Mouse (Mus musculus) thymus, postnatal 14 days (tissue): ENCODE results near the gene Sema6d.

Source experiments
- DNase-seq: peaks from one replicate; pipeline ENCODE4 v3.0.0; 2021

The Sema6d gene

DNA sequence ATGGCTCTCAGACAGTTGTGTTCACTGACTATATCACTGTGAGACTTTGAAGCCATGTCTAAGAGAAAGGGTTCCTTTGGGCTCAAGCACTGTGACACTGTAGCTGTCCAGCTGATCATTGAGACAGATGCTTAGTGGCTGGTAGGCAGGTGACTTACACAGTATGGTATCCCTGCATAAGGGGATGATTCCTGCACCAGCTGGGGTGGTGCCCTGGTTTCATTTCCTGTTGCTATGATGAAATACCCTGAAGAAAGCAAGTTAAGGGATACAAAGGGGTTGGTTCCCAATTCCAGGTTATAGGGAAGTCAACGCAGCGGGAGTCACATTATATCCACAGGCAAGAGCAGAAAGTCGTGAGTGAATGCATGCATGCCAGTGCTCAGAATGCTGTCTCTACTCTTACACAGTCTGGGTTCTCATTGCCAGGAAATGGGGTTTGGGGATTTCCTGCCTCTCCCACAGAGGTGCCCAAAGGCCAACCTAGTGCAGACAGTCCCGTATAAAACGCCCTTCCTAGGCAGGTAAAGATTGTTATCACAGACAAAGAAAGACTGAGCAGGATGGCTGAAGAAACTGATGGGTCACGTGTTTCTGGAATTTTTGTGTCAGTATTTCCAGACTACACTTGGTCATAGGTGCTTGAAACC lies 532.3 kb downstream of the Sema6d start:
- DNase-seq: no peak

DNA sequence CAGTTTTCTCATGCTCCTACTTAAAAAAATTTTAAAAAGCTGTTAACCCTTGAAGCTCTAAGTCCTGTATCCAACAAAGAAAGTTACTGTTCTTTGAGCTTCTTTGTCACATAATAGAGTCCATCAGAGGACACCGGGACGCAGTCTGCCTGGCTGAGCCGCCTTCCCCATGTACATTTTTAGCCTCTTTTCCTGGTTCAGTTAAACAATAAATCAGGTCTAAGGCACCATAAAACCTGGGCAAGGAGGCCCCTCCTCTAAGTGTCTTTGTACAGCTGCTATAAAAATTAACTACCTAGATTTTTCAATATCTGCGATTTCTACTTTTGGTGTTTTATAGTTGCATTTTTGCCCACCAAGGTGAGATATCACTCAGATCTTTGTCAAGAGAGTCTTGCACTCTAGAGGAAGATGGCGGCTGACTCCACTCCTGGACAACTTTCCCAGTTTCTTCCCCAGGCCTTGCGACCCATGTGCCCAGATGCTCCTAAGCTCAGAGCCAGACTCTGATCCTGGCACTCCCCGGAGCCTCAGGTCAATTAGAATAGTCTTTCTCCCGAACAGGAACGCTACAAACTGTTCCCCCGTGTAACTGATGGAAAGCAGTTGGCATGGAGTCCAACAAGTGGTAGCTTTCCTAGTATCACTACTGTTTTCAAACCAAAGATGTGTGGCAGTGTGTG lies 534.6 kb downstream of the Sema6d start:
- no peak for DNase-seq

DNA sequence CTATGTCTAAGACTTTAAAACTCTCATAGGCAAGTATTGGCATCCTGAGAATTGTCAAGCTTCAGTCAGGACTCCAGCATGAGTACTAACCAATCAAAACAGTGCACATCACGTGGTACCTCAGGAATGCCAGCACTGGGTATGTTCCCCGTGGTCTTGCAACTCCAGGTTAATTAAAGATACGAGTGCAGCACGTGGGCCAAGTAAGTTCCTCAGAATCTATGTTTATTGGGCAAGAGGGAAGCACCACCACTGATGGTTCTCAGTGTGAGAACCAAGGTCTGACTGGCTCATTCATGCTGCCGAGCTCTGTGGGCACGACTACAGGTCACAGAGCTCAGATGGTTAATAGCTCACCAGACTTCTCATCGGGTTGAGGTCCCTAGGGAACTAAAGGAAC lies 536.7 kb downstream of the Sema6d start:
- no peak for DNase-seq

DNA sequence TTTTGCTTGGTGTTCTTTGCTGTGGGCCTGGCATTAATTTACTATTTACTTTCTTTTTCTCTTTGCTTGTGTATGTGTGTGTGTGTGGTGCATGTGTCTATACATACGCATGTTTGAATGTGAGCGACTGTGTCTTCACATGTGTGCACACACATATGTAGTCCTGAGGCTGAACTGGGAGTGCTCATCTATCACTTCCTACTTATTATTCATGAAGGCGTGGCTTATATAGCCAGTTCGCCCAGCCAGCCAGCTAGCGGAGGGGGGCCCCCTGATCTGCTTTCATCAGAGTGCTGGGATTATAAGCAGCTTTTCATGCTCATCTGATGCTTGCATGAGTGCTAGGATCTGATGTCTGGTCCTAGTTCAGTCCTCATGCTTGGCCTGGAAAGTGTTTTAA lies 537.9 kb downstream of the Sema6d start:
- no peak for DNase-seq

DNA sequence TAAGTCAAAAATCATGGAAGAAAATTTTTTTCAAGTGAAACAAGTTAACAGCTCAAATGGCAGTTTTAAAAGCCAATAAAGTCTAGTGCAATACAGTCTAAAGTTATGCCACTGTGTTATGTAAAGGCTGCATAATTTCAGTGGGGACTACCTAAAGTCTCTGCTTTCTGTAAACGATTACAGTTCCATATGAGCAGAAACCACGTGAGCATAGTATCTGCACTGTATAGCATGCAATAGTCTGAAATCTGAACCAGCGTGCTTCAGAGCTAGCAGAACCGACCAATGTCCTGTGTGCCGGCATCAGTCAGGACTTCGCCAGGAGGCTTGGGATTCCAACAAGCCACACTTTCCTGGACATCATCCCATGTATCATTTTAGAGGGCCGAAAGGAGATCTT lies 538.9 kb downstream of the Sema6d start:
- no peak for DNase-seq

DNA sequence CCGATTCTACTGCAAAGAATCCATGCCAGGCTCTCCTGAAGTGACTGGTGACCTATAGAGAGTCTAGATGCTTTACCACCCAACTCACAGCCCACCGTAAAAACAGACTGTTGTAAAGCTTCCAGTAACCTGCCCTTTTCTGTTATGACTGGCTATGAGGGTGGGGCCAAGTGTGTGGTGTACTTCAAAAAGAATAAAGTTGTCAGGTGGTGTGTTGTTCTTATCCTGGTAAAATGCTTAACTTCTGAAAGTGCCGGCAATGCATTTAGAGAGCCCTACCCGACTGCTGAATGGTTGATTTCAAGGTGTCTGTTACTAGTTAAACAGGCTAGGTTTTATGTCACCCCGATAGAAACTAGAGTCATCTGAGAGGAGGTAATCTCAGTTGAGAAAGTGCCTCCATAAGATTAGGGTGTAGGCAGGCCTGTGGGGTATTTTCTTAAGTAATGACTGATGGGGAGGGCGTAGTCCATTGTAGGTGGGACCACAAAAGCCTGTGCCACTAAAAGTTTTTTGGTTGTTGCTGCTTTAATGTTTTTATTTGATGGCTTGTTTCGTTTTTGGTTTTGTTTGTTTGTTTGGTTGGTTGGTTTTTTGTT lies 544.7 kb downstream of the Sema6d start:
- no peak for DNase-seq

DNA sequence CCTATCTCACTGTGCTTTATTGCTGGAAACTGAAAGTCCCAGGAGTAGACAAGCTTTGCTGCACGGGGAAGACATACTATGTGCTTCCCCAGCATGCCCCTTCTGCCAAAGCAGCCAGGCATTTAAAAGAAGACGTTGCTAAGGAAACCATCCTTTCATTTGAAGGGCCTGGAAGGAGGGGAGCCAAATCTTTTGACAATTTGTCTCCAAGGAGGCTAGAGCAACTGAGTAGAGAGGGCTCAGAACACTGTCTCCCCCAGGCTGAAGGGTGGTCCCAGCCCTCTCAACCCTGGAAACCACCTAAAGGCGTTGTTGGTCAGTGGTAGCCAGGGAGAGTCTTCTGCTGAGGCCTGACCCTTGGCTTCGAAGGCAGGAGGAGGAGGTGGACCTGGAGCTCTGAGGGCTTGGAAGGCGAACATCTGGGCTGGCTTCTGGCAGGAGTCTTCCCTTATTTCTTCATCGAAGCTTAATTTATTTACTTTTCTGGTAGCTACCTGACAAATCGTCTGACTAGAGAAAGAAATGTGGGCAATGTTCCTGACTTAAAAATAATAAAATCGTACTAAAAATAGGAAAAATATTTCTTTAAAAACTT lies 545.6 kb downstream of the Sema6d start:
- DNase-seq: no peak

DNA sequence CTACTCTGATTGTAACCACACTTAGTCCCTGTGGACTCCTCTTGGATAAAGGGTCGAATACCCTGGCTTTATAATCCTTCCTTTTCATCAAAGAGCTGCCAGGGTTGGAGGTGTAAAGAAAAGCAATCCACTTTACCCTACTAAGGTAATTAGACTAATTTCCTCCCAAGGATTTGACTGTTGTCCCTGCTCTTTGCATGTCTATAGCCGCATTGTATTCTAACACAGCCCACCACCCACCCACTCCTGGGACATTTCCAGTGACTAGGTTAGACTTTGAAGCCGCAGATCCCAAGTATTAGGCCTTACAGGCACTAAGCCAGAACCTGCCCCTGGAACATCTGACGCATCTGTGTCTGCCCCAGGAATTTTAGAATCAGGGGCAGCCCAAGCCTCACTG lies 547.3 kb downstream of the Sema6d start:
- no peak for DNase-seq

DNA sequence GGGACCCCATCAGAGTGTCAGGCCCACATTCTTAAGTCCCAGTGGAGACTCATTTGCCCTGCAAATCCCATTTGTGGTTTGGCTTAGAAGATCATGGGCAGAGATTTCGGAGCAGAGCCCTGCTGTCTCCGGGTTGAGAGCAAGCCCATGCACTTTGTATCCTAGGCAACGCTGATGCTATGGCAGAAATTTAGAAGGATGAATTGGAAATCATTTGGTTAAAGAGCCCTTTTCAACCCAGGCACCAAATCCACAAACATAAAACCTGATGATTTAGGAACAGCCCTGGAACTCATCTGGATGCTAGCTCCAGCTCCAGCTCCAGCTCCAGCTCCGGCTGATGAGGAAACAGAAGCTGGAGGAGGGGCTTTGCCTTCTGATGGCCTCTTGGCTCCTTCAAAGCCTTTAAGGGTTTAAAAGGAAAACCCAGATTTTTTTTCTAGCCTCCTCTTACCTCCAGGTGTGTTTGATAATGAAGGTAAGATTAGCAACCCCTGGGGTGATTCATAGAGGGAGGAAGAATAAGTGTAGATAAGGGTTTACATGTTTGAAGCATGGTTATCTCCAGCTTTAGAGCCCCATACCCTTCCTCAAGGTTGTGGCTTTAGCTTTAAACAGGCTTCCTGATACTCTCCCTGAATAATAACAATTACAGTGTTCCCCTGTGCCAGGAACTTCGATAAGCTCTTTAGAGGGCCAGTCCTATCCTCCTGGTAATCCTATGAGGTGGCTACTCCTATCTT lies 549.6 kb downstream of the Sema6d start:
- no peak for DNase-seq

DNA sequence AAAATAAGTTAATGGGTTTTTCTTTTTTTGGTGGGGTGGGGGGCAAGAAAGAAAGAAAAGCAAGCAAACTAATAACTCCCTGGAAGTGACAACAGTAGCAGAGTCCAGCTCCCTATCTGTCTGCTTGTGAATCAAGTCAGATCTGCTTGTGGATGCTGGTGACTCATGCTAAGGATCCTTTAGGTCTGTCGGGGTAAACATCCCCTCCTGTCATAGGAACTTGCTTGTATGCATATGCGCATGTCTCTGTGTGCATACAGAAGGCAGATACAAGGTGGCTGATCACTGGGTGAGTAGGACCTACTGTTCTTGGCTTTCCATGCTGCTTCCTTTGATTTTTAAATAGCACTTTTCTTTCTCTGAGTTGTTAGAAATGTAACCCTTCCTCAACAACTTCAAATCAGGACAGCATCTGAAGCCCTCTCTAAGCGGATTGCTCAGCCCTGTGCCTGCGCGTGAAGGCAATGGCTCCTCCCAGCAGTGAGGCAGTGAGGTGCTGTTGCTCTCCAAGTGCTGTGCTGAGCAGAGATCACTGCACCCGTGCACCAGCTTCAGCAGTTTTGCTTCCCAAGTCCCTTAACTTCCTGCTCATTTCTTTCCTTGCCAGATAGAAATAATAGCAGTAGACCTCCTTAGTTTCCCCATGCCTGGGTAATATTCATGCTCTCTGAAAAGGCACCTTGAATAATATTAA lies 550.9 kb downstream of the Sema6d start:
- DNase-seq: no peak

DNA sequence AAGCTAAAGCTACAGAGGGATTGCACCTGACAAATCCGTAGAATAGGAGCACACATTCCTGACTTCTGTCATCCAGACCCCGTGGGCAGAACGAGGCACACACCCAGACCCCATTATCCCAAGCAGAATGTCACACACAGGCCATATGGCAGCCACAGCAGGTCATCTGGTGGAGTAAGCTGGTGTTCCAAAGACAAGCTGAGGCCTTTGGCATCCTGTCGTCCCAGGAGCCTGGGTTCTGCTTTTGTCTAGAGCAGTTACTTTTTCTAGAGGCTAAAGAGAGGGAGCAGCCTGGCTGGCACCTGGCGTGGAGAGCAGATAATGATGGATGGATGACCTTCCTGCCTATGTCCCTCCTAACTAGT lies 551.4 kb downstream of the Sema6d start:
- no peak for DNase-seq

DNA sequence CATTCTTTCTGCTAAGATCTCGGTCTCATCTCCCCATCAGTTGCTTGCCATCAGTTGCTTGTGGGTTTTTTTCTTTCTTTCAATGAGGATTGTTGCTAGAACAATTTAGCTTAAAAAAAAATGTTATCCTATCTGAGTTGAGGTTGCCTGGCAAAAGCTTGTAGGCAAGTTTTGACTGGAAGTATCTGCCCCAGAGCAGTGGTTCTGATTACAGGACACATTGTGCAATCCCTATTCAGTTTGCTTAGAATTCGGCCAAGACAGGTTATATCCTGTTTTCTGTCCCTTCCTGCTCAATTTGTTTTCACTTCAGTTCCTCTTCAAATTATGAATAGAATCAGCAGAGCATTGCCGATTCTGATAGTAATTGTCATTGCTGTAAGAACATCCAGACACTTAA lies 552.4 kb downstream of the Sema6d start:
- no peak for DNase-seq

DNA sequence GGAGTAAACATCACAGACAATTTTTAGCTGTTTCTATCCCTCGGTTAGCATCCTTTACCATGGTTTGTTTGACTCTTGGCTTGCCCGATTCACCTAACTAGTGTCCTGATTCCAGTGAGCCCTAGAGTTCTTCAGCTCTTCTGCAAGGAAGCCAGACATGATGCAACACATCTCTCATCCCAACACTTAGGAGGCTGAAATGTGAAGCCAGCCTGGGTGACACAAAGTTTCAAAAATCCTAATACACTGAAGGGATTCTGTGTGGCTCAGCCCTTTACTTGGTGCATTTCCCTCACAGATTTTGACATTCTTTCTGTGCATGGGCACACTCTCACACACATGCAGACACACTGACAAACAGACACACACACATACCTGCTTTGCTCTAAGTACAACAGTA lies 560.8 kb downstream of the Sema6d start:
- DNase-seq: no peak

DNA sequence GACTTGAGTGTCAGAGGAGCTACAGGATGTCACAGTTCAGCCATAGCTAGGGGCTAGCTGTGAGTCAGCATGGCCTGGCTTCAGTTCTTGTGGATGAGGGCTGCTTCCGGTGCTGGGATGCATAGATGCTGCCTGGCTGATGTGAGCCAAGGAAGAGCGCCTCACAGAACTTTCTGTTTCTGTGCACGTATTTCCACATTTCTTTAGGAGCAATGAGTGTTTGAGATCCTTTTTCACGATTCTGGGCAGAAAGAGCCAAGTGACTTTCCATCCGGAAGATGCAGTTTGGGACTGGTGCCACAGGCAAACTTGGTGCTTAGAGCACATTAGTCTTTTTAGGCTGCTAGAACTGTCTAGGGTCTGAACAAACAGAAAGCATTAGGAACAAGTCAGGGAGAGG lies 561.4 kb downstream of the Sema6d start:
- no peak for DNase-seq

DNA sequence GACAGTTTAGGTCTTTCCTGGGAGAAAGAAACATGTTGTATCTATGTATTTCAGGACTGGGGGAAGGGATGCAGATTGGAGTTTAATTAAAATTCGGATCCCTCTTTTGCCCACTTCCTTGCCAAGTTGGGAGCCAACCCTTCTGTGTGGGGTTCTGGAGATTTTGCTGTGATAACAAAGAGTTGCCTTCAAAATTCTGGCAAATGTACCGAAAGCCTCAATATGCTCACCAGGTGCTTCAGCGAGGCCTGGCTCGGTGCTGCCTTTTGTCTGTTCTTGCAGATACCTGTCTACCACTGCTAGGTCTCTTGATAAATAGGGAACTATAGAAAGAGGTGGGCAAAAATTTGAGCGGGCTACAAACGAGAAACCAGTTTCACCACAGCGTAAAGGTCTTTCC lies 563.4 kb downstream of the Sema6d start:
- DNase-seq: no peak

DNA sequence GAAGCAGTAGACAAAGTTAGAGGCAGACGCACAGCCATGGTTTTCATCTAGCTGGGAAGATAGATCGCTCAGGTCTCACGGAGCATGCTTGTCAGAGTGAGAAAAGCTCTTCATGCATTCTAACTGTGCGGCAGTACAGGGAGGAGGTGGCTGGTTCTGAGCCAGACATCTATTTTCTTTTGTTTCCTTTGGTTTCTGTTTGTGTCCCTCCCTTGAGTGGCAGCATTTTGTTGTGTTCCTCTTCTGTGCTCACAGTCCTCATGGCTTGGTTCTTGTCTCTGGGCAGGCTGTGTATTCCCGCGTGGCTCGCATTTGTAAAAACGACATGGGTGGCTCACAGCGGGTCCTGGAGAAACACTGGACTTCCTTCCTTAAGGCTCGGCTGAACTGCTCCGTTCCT lies 567.6 kb downstream of the Sema6d start:
- DNase-seq: no peak

DNA sequence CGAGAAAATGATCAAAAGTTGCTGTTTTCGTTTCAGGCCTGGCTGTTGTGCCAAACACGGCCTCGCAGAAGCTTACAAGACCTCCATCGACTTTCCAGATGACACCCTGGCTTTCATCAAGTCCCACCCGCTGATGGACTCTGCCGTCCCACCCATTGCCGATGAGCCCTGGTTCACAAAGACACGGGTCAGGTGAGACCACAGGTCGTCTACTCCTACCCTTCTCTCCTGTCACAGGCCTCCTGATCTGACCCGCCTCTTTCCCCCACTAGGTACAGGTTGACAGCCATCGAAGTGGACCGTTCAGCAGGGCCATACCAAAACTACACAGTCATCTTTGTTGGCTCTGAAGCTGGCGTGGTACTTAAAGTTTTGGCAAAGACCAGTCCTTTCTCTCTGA lies 568.6 kb downstream of the Sema6d start:
- DNase-seq: no peak

DNA sequence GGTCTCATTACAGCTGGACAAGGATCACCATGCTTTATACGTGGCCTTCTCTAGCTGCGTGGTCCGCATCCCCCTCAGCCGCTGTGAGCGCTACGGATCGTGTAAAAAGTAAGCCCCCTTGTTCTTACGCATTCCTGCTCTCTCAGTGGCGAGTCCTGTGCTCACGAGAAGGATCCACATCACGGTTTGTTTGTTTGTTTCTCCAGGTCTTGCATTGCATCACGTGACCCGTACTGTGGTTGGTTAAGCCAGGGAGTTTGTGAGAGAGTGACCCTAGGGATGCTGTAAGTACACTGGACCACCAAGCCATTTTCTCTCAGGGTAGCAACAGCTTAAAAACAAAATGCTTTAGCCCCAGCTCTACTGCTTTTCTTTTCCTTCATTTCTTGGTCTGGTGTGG lies 569.8 kb downstream of the Sema6d start:
- no peak for DNase-seq

DNA sequence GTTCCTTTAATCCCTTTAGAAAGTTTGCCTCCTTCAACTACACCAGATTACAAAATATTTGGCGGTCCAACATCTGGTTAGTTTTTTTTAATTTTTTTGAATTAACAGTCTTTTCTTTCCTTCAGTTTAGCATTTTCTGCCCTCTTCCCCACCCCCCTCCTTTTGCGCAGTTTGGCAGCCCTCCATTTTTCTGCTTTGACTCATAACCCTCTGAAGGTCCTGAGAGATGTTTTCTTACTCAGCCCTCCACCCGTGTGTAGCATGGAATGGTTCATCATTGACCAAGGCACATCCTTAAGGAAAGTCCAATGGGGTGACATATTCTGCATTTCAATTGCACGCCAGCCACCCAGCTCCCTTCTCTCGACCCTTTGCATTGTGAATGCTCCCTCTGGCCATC lies 570.9 kb downstream of the Sema6d start:
- DNase-seq: no peak

DNA sequence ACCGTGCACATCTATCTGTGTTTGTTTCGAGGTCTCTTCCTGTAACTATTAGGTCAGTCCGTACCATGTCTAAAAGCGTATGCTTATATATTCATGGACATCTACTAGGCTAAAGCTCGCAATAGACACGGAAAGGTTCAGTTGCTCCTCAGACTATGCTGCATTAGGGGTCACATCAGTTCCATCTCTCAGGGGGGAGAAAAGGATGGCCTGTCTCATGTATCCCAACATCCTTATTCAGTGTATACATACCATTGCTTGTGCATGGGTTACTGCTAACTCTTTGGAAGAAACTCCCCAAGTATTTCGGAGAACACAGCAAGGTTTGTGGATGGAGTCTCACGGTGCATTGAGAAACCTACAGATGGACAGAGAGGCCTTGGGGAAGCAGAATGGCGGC lies 571.5 kb downstream of the Sema6d start:
- DNase-seq: no peak

DNA sequence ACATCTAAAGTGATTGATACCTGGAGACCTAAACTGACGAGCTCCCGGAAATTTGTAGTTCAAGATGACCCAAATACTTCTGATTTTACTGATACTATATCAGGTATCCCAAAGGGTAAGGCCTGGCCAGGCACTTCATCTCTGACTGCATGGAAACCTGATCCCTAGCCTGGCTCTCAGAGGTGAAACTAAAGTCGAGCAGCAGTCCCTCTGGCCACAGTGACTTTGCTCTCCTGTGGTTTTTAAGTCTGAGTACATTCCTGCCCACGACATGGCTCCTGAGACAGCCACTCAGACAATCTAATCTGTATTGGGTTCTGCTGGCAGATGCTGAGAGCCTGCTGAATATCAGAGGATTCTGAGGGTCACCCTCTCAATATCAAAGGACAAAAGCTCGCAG lies 572.5 kb downstream of the Sema6d start:
- DNase-seq: no peak

DNA sequence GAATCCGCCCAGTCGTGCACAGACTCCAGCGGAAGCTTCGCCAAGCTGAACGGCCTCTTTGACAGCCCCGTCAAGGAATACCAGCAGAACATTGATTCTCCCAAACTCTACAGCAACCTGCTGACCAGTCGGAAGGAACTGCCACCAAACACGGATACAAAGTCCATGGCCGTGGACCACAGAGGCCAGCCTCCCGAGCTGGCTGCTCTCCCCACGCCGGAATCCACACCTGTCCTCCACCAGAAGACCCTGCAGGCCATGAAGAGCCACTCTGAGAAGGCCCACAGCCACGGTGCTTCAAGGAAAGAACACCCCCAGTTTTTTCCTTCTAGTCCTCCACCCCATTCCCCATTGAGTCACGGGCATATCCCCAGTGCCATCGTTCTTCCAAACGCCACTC lies 574.4 kb downstream of the Sema6d start:
- no peak for DNase-seq

DNA sequence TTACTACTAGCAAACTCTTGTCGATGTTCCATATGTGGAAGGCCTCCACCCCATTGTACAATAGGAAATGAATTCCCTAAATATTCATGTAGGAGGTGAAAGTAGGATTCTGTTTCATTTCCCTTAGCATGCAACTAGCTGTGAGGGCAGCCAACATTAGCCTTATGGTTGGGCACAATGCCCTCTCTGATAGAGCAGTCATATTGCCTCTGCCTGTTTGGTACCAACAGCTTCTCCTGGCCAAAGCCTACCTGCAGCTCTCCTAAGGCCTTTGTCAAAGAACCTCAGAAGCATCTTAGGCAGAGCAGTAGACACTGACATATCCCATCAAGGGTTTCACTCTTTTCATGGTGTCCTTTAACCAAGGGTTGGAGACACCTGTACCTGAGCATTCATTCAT lies 578.7 kb downstream of the Sema6d start:
- no peak for DNase-seq
